Mouse (Mus musculus) limb, embryonic 14.5 days (tissue): ENCODE data around the gene Gm28635. TPM values are rescaled to one million over a fixed set of nuclear protein-coding genes. Genes with fewer than 3 reads are reported as not detected.

Experiments
- ATAC-seq: fragments of 200-750 bp; cut with Nextera tagmentation; 2 replicates; pipeline ENCODE4 v1.8.0; 2017; ENCODE audit warnings: low read depth, moderate number of reproducible peaks, moderate TSS enrichment; ENCODE audit not compliant: low FRiP score
- DNase-seq: peaks from one replicate; pipeline ENCODE4 v3.0.0-alpha.2; 2015; ENCODE audit warnings: low spot score
- H3K27ac ChIP-seq: fragments of 300-500 bp; sonication (generic); replicated peaks from 2 replicates; pipeline ENCODE4 v1.5.1; 2014; ENCODE audit warnings: low read depth, mild to moderate bottlenecking, low read length, moderate library complexity, mixed read lengths
- H3K27me3 ChIP-seq: fragments of 300-500 bp; sonication (generic); 2 replicates; pipeline ENCODE4 v1.6.1; 2014; ENCODE audit warnings: low read length, mixed read lengths; ENCODE audit not compliant: control insufficient read depth, insufficient read depth
- H3K36me3 ChIP-seq: fragments of 300-500 bp; sonication (generic); 2 replicates; pipeline ENCODE4 v1.6.1; 2014; ENCODE audit warnings: mild to moderate bottlenecking, low read length, moderate library complexity, mixed read lengths; ENCODE audit not compliant: control insufficient read depth, insufficient read depth
- H3K4me1 ChIP-seq: fragments of 300-500 bp; sonication (generic); 2 replicates; pipeline ENCODE4 v1.6.1; 2014; ENCODE audit warnings: antibody characterized with exemption, low read length, mixed read lengths; ENCODE audit not compliant: control insufficient read depth, insufficient read depth
- H3K4me2 ChIP-seq: fragments of 300-500 bp; sonication (generic); replicated peaks from 2 replicates; pipeline ENCODE4 v1.6.1; 2014; ENCODE audit warnings: low read depth, mild to moderate bottlenecking, low read length, moderate library complexity; ENCODE audit not compliant: severe bottlenecking
- H3K4me3 ChIP-seq: fragments of 300-500 bp; sonication (generic); replicated peaks from 2 replicates; pipeline ENCODE4 v1.5.1; 2014; ENCODE audit warnings: low read length
- H3K9ac ChIP-seq: fragments of 300-500 bp; sonication (generic); 2 replicates; pipeline ENCODE4 v1.6.1; 2014; ENCODE audit warnings: mild to moderate bottlenecking, low read depth, low read length, moderate library complexity; ENCODE audit not compliant: severe bottlenecking
- H3K9me3 ChIP-seq: fragments of 300-500 bp; sonication (generic); 2 replicates; pipeline ENCODE4 v1.6.1; 2016; ENCODE audit warnings: low read length; ENCODE audit not compliant: control insufficient read depth
- POLR2A ChIP-seq: fragments of 200-500 bp; IDR thresholded peaks from 2 replicates; pipeline ENCODE4 v1.8.0; 2012; ENCODE audit warnings: inconsistent platforms, mild to moderate bottlenecking, moderate library complexity, borderline replicate concordance; ENCODE audit not compliant: insufficient read depth, insufficient read length; ENCODE audit errors: extremely low read depth
- WGBS: fragments of 180-500 bp; shearing (Covaris S2); extraction: QIAGEN DNeasy Blood & Tissue Kit; methylation state at CpG from one replicate; pipeline ENCODE4 v1.1.7; 2014; 5-methylcytosine and 5-hydroxymethylcytosine counted together
- polyA plus RNA-seq, 2 experiments: library from polyadenylated mRNA; depleted of rRNA in 1 of 2; stranded (reverse) in 1 of 2; unstranded in 1 of 2; fragments of >200 nt; fragmentation: Nextera tagmentation in 1 of 2; extraction: Ambion mirVana in 1 of 2; gene quantifications; 2 replicates each; pipeline versions ENCODE4 v1.2.1 to v1.2.3; 2012 to 2014

The Gm28635 gene
- polyA plus RNA-seq, 2 experiments: not detected

GRCm38 (mm10) chr2:84703497-84703896, 25.7 kb upstream of the Gm28635 start:
- TF ChIP-seq POLR2A: no peak
- ATAC-seq (no peak), DNase-seq (no peak)
- H3K4me2 ChIP-seq: no peak overlapping the region
- no peaks in the 10 kb centered on the region for H3K4me1 ChIP-seq
- H3K9ac ChIP-seq: no peak overlapping the region
- no peaks in the 10 kb centered on the region for H3K9me3 ChIP-seq
- no peaks in the 10 kb centered on the region for H3K27me3 ChIP-seq
- H3K36me3 ChIP-seq: peaks cover 56% of the 10 kb centered on the region
- WGBS: 100% methylated on average over 1 of the region's 1 CpGs
- no peak overlapping the region for H3K4me3 ChIP-seq
- no peak overlapping the region for H3K27ac ChIP-seq

DNA sequence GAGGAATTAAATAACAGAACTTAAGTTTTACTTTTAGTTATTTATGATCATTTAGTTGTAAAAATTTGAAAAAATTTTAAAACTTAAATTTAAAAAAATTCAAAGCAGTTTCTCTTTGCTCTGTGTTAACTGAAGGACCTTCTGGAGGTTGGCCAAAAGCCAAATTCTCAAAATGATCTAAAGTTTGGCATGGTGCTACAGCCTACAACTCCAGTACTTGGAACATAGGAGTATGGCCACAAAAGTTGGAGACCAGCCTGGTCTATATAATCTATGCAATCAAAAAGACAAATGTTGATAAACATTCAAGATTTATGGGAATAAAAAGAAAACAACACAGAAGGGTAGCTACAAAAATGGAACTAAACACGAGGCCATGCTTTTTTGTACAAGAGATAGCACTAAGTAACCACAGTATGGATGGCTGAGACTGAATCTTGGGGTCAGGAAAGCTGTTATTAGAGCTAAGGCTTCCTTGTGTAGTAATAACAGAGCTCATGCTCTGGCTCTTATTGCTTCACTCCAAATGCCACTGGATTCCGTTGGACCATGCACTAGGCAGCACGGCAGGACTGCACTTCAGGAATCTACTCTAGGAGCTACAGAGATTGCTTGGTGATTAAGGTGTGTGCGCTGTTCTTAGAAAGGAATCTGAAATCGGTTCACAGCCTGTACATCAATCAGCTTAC, 17.3 kb upstream of the Gm28635 start:
- DNase-seq (no peak), ATAC-seq (no peak)
- no peak overlapping the region for H3K4me2 ChIP-seq
- H3K9me3 ChIP-seq: no peaks in the 10 kb centered on the region
- no peak overlapping the region for H3K9ac ChIP-seq
- no peak for TF ChIP-seq POLR2A
- no peak overlapping the region for H3K4me3 ChIP-seq
- H3K27me3 ChIP-seq: no peaks in the 10 kb centered on the region
- peaks cover 75% of the 10 kb centered on the region for H3K36me3 ChIP-seq
- 92% methylated on average over 5 of the region's 5 CpGs for WGBS
- H3K27ac ChIP-seq: no peak overlapping the region
- H3K4me1 ChIP-seq: no peaks in the 10 kb centered on the region

DNA sequence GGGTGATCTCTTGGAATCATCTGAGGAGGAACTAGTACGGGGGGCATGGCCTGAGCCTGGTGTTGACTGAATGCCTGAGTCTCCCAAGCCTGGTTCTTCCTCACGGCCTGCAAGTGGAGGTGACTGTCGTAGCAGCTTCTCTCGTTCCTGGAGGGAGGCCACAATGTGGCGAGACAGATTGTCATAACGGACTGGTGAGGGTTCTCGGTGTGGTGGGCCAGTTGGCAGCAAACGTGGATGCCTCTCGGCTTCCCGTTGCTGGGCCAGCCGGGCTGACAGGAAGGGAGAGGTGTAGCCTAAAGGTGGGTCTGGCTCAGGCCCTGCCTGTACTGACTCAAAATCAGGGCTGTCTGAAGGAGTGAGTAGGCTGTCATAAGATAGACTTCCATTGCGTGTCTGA, 12.2 kb upstream of the Gm28635 start:
- Histone ChIP-seq H3K9me3 (no peaks in the 10 kb centered on the region), H3K27ac (no peak overlapping the region), H3K9ac (no peak overlapping the region), H3K4me1 (no peaks in the 10 kb centered on the region), H3K4me3 (no peak overlapping the region), H3K4me2 (no peak overlapping the region), H3K27me3 (no peaks in the 10 kb centered on the region), H3K36me3 (peaks cover 82% of the 10 kb centered on the region)
- ATAC-seq (no peak), DNase-seq (no peak)
- no peak for TF ChIP-seq POLR2A
- whole genome bisulfite sequencing: 94% methylated on average over 12 of the region's 12 CpGs

DNA sequence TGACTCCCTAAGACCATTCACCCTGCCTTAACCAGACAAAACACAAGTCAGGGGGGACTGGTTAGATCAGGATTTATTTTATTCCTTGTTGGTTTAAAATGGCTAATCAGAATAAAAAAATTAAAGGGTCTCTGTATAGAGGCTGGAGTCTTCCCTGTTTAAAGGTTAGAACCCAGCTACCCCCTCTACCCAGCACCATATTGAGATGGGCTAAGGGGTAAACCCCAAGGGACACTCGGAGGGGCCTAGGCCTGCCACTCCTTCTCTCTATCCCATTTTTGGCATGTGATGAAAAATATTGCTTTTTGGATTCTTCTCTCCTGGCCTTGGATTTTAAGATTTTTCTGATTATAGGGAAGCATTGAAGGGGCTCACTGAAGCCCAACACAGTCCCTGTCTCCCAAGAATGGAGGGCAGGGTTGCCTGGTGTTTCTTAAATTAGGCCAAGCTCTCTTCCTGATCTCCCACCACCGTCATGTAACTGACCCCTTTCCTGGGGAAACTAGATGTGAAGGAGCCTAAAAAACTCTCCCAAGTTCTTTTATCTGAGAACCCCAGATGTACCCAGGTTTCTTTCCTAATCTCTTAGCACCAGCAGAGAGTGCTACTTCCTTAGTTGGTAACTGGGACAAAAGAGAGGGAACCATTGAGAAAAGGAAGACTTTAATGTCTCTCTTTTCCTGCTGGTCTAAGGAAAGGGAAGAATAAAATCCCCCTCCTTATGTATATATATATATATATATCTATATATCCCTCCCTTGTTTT, 10.4 kb upstream of the Gm28635 start:
- Histone ChIP-seq H3K27me3 (no peaks in the 10 kb centered on the region), H3K9me3 (no peaks in the 10 kb centered on the region), H3K27ac (no peak overlapping the region), H3K9ac (no peak overlapping the region), H3K4me2 (no peak overlapping the region), H3K4me3 (no peak overlapping the region), H3K4me1 (no peaks in the 10 kb centered on the region), H3K36me3 (peaks cover 78% of the 10 kb centered on the region)
- ATAC-seq: no peak
- no peak for DNase-seq
- TF ChIP-seq POLR2A: no peak
- 83% methylated on average over 2 of the region's 2 CpGs for WGBS

DNA sequence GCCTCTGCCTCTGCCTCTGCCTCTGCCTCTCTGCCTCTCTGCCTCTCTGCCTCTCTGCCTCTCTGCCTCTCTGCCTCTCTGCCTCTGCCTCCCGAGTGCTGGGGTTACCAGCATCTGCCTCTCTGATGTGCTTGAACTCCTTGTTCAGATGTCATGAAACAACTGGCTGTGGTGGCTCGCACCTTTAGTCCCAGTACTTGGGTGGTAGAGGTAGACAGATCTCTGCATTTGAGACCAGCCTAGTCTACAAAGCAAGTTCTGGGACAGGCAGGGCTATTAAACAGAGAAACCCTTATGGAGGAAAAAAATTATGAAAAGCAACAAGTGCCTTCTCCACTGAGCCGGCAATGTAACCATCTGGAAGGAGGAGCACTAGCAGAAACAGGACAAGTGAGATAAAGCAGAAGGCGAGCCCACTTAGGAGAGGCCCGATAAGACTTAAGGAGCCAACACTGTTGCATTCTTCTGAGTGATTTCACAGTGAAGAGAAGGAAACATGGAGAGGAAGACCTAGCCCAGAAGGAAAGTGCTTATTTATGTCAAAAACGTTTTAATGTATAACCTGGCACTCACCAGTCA, 4.9 kb upstream of the Gm28635 start:
- H3K27ac ChIP-seq: no peak overlapping the region
- peaks cover 5% of the 10 kb centered on the region; the same call in 1 of the 2 replicates for H3K4me1 ChIP-seq
- DNase-seq (no peak), ATAC-seq (no peak)
- WGBS: 79% methylated on average over 6 of the region's 6 CpGs
- H3K9me3 ChIP-seq: no peaks in the 10 kb centered on the region
- H3K9ac ChIP-seq: no peak overlapping the region
- H3K4me3 ChIP-seq: no peak overlapping the region
- H3K36me3 ChIP-seq: peaks cover 42% of the 10 kb centered on the region
- TF ChIP-seq POLR2A: no peak
- H3K27me3 ChIP-seq: no peaks in the 10 kb centered on the region
- no peak overlapping the region for H3K4me2 ChIP-seq
